Mouse (Mus musculus): ENCODE results near the gene Prox1. TPM values are rescaled to one million over a fixed set of nuclear protein-coding genes. Genes with fewer than 3 reads are reported as not detected.

Prox1 gene
- polyA plus RNA-seq, 1 experiment, result 0.66 TPM

DNA sequence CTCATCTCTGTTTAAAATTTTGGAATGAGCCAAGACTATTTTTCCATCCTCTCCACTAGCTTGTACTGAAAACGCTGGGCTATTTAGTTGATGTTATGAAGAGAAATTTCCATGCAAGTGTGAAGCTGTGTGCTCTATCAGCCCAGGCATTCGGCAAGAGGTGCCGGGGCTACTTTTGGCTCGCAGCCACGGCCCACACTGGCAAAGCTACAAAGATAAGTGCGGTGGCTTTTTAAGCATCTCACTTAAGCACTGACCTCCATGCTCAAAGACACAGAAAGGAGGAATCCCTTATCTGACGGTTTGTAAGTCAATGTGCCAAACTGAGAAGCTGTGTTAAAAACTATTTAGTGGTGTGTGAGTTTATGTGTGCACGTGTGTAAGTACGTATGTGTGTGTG lies 26.9 kb downstream of the Prox1 start:
- DNase-seq (ENCODE audit: low read depth), result no peak

DNA sequence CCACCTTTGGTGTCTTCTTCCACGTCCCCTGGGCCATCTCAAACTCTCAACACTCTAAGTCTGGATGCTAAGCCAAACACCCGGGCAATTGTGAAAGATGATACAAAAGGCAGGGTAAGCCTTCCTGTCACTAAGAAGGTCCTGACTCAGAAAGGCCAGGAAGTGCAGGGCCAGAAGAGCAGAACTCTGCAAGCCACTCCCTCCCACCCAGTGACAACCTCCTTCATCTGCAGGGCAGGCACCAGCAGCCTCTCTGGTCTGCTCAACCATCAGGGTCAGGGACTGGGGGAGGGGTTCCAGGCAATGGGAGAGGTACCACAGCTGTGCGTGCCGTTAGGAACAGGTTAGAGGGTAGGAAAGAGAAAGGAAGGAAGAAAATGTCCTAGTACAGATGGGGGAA lies 27.9 kb downstream of the Prox1 start:
- DNase-seq (ENCODE audit: low read depth), result no peak

DNA sequence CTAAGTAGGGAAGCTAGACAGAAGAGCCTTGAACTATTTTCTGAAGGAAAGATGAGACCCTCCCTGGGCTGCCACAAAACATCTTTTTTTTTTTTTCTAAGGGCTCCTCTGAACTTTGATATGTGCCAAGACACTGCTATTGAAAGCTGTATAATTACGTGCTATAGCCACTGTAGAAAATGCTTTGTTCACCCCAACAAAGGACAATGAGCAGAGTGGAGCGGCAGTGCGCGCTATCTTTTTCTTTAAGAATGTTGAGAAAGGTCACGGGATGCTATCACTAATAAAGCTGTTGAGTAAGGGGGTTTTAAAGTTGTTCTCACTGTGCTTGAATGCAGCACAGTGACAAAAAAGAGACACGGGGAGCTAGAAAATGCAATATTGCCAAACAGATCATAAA lies 30.0 kb downstream of the Prox1 start:
- DNase-seq (ENCODE audit: low read depth), result no peak

DNA sequence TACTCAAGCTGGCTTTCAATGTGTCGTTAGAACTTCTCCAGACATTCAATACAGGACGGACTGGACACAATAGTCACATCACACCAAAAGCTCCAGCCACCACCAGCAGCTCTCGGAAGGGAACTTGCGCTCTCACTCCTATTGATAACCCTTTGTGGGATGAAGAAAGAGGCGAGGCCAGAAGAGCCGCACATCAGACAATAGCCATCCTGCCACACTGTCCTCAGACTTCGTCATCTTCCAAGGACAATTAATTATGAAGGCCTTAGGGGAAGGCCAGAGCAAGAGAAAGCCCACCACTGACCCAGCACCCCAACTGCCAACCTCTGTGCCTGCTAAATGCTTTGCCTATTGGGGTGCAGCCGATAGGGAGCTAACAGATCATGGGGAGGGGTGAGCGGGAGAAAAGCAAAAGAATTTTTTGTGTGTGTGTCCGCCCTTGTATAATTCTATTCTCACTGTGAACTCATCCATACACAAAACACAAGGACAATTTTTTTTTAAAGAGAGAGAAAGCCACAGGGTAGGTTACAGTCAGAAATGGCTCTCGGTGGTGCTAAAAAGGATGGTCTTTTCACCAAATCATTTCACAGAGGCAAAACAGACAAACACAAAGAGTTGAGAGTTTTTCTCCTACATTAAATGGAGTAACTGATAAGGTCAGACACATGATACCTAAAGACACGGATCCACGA lies 30.7 kb downstream of the Prox1 start:
- DNase-seq (ENCODE audit: low read depth), result no peak

DNA sequence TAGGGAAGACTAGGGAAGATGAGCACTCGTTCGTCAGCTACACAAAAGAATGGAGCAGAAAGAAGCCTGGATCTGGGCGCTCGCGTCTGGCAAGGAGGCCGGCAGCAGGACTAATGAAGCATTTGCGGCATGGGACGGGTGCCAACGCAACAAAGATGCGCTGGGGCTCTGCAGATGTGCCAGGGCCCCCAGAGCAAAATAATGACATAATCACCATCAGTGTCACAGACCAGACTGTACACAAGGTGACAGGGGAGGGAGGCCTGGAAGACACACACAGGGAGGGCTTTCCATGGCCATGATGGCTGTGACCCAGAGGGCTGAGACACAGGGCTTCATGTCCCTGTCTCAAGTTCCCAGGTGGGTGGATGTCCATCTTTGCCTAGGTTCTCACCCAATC lies 32.6 kb downstream of the Prox1 start:
- no peak for DNase-seq (ENCODE audit: low read depth)

DNA sequence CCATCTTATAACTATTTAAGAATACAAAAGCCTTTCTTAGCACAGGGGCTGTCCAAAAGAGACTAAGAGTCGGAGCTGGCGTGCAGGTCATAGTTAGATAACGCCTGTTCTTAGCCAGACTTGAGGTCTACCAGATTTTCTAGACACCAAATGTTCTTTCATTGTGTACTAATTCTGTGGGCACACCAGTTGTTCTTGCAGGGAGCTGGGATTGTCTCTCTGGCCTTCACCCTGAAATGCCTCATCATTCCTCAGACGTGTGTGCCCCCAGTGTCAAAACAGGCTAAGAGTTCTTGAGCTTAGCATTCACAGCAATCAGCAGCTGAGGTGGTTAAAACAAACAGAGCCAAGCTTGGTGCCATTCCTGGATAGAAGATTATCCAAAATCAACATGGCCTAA lies 37.6 kb downstream of the Prox1 start:
- no peak for DNase-seq (ENCODE audit: low read depth)

DNA sequence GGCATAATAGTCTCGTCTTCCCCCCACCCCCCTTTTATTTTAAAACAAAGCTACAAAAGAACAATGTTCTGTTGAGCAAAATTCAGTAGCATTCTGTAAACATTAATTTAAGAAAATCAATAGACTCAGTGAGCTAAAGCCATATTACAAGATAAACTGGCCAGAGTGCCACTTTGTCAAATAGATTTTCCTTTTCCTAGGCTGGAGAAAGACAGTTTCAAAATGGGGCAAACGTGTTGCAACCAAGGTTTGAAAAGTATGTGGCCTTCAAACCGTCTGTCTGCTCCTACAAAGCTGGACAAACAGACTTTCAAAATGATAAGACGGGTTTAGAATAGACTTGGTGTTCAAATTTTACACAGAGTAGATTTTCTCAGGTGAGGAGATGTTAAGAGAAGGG lies 39.6 kb downstream of the Prox1 start:
- no peak for DNase-seq (ENCODE audit: low read depth)

DNA sequence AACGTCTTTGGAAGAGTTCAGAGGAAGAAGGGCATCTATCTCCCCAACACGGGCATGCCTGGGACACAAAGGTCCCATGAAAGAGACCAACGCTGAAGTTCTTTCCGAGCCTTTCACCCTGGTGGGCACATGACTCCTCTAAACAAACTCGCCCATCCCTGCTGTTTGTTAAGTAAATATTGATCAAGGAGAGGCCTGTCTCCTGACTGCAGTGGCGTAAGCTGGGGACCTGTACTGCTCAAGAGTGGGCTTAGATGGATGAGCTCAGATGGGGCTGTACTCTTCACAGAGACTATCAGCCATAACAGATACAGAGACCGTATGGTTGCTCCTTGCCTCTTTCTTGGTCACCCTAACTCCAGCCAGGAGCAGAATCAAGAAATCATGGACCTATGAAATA lies 41.0 kb downstream of the Prox1 start:
- DNase-seq (ENCODE audit: low read depth), result no peak

DNA sequence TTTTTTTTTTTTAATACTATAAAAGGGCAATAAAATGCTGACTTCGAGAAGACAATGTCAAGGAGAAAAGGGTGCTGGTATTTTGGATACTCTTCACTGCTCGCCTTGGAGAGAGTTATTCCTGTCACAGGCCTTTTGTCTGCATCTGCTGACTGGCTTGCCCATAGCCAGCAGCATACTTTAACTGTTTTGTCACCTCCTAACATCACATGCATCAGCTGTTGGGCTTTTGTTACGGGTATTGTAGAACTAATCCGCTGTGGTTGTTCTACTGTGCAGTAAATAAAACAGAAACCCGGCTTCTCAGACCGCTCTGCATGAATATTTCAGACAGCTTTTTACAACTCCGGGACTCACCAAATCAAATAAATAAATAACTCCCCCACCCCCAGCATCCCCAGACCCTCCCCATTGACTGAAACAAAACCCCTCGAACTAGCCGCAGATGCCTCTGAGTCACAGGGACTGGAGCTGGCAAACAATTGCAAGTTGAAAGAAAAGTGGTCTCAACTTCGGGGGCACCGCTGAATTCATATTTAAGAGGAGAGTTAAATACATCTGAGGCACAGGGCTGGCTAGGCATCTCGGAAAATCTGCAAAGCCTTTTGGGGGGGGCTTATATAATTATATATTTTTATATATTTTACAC lies 41.7 kb downstream of the Prox1 start:
- no peak for DNase-seq (ENCODE audit: low read depth)

DNA sequence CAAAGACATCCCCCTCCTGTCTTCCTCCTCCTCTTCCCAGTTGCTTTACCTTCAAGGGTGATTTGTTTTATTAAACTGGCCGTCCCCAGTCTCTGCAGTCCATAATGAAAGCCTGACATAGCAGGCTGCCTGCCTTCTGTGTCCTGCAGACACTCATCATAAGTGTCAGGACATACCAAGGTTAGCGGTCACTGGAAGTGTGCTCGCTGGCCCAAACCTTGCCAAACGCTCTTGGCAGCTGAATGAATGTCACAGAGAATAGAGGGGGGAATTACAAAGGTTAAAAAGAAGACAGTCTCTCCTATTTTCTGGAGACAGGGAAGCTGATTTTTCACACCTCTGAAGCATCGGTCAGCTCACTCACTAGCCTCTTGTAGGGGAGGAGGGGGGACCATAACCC lies 42.6 kb downstream of the Prox1 start:
- no peak for DNase-seq (ENCODE audit: low read depth)

DNA sequence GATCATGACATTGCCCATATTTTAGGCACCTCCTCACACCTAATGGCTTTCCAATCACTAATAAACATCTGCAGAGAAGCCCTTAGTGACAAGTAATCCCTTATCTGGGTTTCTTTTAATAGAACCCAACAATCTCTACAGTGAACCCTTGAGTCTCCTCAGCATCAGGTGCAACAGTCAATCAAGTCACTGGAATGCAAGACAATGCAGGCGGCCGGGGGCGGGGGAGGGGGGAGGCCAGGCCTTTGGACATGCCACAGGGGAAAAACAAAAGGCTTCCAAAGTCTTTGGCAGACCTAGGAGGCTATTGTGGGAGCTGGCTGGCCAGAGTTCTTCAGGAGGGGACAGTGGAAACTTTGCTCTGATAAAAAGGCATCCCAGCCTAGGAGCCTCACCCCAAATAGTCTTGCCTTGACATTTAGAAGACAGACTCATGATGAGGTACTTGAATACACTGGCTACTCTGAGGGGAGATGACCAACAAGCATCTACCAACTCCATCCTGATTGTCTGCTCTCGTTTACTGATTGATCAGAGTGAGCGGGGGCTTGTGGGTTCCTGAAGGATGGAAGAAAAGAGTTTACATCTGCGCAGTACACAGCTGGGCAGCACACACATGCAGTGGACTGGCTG lies 43.2 kb downstream of the Prox1 start:
- no peak for DNase-seq (ENCODE audit: low read depth)

DNA sequence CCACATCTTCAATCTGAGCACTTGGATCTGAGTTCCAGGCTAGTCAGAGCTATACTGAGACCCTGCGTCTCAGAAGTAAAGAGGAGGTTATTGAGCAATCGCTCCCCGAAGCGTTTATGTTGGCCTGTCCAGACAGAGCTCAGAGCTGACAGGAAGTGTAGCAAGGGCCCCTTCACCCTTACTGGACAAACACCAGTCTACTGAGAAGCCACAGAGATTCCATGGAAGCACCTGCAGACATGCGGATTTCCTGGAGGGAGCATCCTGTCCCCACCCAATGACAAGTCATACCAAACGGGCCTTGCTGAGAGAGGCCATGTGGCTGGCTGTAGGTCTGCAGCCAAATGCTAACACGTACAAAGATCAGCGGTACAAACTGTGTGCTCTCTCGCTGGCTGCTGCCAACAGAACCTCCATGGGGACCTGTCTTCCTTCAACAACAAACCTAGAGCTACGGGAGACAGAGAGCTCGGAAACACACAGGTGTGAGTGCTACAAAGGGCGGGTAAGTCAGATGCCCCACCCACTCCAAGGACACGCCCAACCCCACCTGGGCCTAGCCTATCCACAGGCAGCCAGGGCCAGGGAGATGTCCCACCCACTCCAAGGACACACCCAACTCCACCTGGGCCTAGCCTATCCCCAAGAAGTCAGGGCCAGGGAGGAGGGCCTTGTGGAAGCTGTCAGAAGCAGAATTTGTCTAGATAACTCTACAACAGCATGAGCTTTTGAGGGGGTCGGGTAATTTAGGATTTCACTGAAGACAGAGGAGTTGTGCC lies 45.4 kb downstream of the Prox1 start:
- no peak for DNase-seq (ENCODE audit: low read depth)

DNA sequence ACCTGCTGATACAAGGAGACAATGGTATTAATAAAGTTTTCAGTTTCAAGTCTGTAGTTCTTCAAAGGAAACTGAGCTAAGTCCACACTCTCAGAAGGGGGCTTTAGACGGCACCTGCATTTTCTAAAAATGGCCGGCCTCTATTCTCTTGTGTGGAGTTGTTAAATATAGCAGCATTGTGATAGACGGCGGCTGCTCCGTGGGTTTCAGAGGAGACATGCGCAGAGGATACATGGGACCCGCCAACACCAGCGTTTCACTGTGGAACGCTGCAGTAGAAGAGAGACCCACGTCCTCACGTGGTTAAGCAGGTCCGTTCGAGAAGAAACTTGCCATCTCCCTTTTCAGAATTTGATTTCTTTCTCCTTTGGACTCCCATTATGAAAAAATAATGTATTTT lies 47.1 kb downstream of the Prox1 start:
- DNase-seq (ENCODE audit: low read depth), result no peak

DNA sequence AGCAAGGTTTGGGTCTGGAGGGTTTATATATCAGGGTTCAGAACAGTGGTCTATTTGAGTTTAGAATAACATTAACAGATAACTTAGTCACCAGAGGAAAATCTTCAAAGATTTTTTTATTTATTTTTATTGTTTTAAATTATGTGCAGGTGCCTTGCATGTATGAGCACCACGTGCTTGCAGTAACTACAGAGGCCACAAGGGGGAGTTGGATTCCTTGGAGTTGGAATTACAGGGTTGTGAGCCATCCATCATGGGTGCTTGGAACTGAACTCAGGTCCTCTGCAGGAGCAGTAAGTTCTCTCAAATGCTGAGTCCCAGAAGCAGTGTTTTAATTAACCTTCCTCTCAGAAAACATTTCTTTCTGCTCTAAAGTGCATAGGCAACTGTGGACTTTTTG lies 54.5 kb downstream of the Prox1 start:
- DNase-seq (ENCODE audit: low read depth), result no peak

DNA sequence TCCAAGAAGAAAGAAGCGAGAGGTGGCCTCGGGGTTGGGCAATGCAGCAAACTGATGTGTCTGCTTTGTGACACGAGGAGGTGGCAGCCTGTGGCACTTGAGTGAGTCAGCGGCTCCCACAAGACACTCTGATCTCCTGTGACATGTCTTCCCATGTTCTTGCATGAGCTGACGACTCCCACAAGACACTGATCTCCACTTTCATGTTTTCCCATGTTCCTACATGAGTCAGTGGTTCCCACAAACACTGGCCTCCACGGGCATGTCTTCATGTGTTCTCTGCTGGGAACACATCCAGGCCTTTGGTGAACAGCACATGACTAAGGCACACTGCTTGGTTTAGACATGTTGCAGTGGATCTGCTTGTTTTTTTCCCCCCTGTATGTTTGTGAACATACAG lies 58.8 kb downstream of the Prox1 start:
- no peak for DNase-seq (ENCODE audit: low read depth)

DNA sequence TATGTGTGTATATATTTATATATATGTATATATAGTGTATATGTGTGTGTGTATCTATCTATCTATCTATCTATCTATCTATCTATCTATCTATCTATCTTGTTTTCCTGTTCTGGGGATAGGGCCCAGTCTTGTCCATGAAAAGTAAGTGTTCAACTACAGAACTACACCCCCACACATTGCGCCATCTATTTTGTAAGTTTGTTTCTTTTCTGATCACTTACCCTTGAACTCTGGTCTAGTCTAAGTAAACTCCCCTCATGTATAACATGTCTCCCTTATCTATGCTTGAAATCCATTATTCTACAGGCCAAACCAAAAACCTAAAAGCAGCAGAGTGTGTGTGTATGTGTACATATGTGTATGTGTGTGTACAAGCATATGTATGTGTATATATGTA lies 62.9 kb downstream of the Prox1 start:
- no peak for DNase-seq (ENCODE audit: low read depth)

DNA sequence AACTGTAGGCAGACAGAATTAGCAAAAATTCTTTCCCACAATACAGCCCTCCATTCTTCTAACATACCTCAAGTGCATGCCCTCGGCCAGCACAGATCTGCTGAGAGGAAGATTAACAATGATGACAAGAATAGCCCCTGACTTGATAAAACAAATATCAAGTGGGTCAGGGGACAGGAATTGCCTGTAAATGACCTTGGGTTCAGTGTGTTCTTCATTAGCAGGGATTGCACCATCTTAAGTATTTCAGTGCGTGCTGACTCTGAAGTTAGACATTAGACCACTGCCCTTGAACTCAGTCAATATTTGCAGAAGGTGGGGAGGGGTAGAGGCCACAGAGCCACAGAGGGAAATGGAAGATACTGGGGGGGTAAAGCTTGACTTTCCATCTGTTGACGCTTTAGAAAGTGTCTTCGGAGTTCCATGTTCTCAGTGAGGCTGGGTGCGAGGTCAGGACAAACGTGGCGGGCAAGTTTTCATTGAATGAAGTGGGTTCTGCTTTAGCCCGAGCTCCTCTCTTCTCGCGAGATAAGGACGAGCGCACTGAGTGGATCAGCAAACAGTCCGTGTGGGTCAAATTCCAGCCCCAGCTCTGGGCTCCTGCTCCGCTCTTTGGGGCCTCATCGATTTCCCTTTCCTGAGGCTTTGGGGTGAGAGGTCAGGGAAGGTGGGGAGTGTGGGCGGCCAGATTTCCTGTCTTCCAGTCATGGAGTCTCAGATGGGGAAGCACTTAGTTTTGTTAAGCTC lies 63.7 kb downstream of the Prox1 start:
- DNase-seq (ENCODE audit: low read depth), result no peak

DNA sequence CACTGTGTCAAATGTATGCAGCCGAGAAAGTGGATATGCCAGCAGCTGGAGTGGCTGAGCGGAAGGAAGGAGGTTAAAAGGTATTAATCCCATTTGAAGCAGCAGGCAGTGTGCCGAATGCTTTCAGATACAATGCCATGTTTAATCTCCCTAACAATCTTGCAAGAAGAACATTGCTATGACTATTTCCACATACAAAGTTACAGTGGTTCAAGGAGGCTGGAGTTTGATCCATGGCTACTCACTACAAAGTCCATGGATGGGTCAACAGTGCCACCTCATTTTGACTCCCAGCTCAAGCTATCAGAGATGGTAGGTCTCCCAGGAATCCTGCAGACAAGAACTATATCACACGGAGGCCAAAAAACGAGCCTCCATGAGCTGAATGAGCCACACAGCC lies 64.5 kb downstream of the Prox1 start:
- no peak for DNase-seq (ENCODE audit: low read depth)

DNA sequence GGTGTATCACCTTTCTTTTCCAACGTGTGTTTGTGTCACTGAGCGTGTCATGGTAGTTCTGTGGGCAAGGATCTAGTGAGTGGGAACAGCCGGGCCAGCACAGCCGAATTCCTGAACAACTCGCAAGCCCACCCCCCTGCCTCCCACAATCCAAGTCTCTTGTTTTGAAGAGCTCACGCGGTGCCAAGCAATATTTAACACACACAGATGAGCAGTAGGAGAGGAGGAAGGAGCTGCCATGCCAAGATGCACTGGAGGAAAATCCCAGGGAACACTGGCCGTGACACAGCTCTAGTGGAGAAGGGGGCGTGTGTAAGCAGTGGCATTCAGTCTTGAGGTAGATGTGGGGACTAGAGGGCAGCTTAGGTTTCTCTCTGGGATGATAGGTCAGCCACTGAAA lies 77.2 kb downstream of the Prox1 start:
- no peak for DNase-seq (ENCODE audit: low read depth)

DNA sequence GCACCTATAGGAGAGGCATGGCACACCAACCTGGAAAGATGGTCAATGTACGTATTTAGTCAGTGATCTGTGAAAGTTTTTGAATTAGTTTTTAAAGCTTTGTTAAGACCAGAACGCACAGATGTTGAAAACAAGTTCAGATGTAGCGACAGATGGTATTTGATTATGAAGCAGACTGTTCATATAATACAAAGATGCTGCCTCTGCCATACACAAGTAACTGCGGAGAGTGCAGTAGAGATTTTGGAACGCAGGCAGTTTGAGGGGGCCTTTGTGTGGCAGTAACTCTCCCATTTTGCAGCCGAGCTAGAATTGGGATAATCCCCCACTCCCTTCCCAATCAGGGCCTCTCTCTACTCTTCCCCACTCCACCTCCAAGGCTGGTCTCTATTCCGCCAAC lies 78.4 kb downstream of the Prox1 start:
- DNase-seq (ENCODE audit: low read depth), result no peak

DNA sequence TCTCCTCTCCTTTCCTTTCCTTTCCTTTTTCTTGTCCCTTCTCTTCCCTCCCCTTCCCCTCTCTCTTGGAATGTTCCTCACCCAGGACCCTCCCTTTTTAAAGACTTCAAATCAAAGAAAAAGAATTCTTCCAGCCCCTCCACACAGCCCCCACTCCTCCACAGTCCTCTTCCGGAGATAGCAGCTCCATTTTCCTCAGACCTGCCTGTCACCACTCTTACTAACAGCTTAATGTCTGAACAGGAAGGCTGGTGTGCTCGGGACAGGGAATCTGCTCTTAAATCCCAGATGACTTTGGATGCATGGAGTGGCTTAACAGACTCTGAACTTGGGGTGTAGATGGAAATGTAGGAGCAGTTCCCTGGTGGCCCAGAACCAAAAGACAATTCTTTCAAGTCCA lies 81.6 kb downstream of the Prox1 start:
- no peak for DNase-seq (ENCODE audit: low read depth)

DNA sequence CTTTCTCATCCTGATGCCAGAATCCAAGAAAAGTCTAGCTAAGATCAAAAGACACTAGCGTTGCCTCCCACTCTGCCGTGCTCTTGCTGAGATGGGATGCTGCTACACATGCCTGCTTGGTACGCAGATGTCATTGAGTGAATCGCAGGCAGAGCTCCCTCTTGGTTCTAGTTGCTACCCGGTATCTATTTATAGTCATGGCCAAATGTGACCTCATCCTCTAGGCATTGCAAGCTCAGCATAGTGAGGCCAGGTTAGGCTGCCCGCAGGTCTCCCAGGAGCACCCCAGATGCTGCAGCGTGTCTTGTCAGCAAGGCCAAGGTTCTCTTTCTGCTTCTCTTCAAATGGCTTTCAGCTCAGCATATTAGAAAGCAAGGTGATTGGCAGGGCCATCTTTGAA lies 84.8 kb downstream of the Prox1 start:
- no peak for DNase-seq (ENCODE audit: low read depth)

Measured in gonadal fat pad, adult 2 months (tissue).